Mouse (Mus musculus) gastrocnemius, postnatal 10 days (tissue): ENCODE data around the gene P2rx5. TPM values are rescaled to one million over a fixed set of nuclear protein-coding genes. Genes with fewer than 3 reads are reported as not detected.

ENCODE experiments used
- DNase-seq: peaks from one replicate; pipeline ENCODE4 v3.0.0; 2021; ENCODE audit warnings: mixed read lengths
- long read RNA-seq, 2 experiments: library from polyadenylated mRNA; stranded (forward); transcript quantifications; one replicate each; pipeline ENCODE4 v2.0.0; 2021
- total RNA-seq, 2 experiments: library from RNA; stranded (reverse); gene quantifications; 2 replicates each; pipeline ENCODE4 v1.2.3; 2021

The P2rx5 gene
- total RNA-seq: 1 to 10 TPM; 6.0 to 7.2 TPM
- long read RNA-seq, experiment 1, transcript P2rx5-201 (13 exons, 2,395 nt): major isoform, 10 of 15 reads
- long read RNA-seq, experiment 1, partial matches to known transcripts: 0 of 15 reads
- long read RNA-seq, experiment 1, other reads (novel, unspliced or antisense): 5 of 15 reads
- long read RNA-seq, experiment 2, transcript P2rx5-201 (13 exons, 2,395 nt): major isoform, 7 of 11 reads
- long read RNA-seq, experiment 2, partial matches to known transcripts: 0 of 11 reads
- long read RNA-seq, experiment 2, other reads (novel, unspliced or antisense): 4 of 11 reads

DNA sequence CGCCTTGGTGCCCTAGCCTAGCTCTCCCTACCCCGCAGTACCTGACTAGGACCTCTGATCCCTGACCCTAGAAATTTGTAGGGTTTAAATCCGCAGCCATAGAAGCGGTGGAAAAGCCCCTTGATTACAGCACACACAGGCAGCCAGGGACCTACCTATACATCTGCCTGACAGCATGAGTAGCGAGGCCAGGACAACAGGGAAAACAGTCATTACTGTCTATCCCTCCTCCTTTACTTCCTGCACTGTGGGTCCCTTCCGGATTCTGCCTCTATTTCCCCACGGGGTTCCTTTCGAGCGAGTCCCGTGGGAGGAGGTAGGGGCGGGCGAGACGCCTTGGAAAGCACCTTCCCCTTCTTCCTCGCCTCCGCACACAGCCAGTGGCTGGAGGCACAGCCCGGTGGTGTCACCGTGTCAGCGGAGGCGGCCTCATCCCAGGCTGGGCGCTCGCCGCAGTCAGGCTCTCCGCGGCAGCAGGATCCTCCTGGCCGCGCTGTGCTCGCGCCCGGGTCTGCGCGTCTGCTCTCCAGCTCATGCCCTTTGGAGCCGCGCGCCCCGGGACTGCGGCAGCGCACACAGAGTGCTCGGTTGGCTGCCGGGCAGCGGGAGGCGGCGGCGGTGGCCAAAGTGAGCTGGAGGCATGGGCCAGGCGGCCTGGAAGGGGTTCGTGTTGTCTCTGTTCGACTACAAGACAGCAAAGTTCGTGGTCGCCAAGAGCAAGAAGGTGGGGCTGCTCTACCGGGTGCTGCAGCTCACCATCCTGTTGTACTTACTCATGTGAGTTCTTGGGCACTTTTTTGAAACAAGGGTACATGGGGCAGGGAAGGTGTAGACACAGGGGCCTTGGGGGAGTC, at the start of gene P2rx5:
P2rx5 (plus strand) TSS at position 465 of the 854 bp plus-strand sequence.
- peak; percentile 74 for DNase-seq

DNA sequence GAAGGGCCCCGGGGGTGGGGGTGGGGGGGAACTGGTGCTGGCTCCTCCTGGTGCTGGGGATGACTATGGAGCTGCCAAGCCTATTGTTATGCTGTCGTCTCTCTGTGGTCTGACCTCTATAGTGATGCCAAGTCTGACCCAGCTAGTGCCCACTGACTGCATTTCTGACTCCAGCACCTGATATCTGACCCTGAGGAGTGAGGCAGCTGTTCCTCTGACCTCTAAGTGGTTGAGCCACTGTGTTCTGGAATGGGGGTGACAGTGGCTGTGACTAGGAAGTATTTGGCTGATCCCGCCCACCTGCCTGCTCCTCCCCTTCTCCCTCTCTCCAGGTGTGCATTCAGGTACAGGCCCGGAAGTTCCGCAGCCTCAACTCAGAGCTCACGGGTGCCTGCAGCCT, 48.8 kb upstream of the P2rx5 start:
- no peak for DNase-seq

DNA sequence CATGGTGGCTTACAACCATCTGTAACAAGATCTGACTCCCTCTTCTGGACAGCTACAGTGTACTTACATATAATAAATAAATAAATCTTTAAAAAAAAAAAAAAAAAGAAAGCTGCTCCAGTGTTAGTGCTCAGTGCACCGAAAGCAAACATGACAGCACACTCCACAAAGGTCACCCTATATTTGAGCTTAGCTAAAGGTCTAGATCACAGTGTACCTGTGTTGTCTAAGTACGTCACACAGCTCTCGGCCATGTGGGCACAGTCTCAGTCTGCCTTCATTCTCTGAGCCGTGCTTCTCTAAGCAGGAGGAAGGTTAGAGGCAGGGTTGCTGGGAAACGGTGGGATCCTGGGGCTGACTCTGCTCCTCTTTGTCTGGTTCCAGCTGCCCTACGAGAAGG, 33.7 kb upstream of the P2rx5 start:
- no peak for DNase-seq

DNA sequence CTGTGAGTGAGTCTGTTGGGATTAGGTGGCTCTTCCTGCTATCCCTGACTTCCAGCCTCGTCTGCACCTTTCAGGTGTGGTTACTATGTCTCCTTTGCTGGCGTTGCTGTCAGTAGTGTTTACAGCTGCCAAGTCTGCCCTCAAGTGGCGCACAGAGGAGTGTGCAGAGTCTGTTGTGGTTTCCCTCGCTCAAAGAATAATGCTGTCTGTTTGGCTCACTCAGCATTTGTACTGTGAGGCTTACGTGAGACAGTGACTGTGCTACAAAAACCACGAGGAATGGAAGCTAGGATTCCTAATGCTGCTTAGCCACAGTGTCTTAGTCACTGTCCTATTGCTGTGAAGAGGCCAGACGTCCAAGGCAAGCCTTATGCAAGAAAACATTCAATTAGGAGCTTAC, 29.2 kb upstream of the P2rx5 start:
- DNase-seq: no peak

DNA sequence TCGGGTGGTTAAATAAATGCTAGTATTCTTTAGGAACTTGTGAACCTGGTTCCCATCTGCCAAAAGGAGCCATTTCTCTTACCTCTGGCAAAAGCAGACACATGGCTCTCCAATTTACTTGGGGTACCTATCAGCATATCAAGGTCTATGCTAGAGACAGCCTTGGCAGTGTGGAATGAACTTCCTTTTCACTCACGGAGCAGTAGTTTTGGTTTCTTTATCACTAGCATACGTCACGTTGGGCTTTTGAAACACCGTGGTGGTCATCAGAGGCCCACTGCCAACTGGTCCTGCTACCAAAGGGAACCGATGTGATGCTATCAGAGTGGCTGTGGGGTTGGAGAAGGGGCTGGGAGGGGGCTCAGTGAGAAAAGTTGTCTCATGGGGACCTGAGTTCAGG, 27.2 kb upstream of the P2rx5 start:
- DNase-seq: no peak

DNA sequence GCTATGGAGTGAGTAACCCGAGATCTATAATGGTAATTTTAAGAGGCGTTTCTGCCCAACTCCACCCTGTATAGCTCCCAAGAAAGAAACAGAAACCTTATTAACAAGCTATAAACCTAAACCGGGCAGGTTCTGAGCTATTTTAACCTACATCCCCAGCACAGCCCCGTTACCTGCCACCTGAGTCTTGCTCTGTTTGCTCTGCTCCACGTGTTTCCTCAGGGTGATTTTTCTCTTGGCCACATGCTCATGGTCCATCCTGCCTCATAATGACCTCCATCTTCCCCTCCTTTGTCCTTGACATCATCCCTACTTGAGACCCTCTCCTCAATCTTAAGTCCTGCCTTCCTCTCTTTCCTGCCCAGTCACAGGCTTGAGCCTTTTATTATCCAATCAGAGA, 26.0 kb upstream of the P2rx5 start:
- DNase-seq: no peak

DNA sequence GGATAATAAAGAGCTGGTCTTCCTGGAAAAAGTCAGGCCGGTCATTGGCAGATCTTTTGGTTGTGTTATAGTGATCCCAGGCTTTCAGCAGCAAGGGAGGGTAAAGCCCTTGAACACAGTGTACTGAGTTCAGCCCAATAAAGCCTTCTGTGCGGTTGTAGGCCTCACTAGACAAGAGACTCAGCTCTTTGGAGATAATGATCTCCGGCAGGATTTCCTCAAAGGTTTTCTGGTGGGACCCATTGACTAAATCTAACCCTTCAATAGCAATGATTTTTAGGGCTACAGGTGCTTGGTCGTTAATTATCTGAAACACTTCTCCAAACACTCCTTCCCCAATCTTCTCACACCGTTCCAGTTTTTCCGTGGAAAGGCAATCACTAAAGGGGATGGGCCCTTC, 23.6 kb upstream of the P2rx5 start:
- DNase-seq: no peak

DNA sequence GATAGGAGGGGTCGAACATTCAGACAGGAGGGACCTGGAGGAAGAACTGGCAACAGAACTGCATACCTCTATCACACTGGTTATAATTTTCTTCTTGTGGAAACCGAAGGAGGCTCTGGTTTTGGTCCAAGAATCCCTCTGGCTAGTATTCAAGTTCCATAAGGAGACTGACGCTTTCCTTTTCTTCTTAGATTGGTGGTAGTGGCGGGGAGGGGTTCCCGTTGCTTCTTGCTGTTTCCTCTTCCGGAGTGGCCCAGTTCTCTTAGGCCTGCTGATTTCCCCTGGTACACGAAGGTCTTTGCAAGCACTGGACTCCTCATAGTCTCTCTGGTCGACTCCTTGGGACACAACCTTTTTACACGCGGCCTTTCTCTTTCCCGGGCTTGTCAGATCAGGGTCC, 23.1 kb upstream of the P2rx5 start:
- DNase-seq: no peak

DNA sequence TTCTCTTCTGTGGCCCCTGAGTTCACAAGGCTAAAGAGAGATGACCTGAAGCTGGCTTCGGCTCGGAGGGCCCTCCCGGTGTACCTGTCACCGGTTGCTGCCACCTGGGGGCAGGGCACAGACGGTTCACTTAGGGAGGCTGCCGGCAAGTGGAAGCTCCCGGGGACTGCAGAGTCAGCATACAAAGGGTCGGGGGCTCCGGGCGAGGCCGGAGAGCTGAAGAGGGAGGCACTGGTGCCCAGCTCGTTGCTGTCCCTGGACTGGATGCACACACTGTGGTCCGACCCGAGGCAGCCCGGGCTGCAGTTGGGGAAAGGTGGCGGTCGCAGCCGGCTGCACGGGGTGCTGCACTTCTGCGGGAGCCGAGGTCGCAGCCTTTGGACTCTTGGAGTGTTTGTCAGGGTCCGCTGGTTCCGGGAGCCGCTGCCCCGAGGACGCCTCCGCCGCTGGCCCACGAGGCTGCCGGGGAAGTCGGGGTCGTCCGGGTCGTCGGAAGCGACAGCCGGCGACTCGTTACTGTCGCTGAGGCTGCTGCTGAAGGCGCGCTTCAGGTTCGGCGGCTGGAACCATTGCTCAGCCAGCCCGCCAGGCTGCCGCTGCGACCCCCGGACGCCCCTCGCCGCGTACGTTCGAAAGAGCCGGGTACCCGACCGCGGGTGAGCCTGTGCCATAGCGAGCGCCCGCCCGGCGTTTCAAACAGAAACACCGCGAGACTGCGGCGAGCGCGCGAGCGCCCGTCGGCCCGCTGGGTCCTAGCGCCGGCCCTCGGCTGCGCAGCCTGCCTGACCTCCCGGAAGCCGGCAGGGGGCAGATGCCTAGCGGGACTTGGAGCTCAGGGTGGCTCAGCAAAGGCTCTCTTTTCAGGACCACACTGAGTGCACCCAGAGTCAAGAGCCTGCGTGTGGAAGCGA, 22.4 kb upstream of the P2rx5 start, which contains the start of gene Haspin:
Haspin (minus strand) TSS at position 704 of the 911 bp plus-strand sequence.
- DNase-seq: peak; percentile 94

DNA sequence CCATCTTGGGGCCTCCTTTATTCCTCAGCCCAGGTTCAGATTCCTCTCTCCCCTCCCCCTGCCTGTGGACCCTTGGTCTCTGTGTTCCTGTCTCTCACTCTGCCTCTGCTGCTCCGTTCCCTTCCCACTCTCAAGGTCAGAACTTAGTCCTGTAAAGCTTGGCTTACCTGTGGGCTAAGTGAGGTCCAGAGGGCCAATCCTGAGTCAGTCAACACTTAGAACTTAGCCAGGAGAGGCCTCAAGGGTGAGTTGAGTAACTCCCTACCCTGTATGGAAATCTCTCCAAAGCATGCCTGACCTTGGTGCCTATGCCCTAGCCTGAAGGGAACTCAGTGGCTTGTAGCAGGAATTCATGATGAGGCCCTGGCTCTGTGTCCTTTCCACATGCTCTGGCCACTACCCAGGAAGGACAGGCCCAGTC, 15.9 kb upstream of the P2rx5 start:
- DNase-seq: no peak

DNA sequence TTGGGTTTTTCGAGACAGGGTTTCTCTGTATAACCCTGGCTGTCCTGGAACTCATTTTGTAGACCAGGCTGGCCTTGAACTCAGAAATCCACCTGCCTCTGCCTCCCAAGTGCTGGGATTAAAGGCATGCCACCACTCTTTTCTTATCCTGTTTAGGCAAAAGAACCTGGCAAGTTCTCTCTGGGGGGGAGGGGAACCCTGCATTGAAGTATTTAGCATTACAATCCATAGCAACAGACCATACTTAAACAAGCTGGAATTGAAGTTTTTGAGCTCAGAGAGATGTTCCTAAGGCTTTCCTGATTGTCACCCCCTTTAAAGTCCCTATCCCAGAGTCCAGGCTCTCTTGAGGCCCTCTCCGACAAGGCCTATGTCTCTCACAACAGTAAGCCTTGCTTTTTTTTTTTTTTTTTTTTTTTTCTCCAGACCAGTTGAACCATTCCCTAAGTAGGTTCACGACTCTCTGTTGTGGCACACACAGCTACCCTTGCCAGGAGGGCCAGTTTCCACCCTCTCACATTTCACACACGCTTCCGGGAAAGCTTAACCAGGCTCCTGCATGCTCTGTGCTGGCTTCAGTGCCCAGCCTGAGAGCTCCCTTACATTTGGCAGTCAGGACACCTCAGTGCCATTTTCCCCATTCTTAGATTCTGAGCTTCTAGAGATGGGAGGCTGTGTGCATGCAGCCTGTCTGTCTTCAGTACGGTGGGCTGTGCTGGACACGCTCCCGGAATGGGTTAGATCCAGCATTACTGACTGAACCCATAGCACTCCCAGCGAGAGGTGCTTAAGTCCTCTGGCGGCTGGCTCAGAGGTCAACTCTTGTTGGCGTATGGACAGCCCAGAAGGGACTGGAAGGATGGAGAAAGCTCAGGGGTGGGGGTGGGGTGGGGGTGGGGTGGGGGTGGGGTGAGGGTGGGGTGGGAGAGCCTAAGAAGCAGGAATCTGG, 13.9 kb upstream of the P2rx5 start:
- DNase-seq: peak; percentile 21

DNA sequence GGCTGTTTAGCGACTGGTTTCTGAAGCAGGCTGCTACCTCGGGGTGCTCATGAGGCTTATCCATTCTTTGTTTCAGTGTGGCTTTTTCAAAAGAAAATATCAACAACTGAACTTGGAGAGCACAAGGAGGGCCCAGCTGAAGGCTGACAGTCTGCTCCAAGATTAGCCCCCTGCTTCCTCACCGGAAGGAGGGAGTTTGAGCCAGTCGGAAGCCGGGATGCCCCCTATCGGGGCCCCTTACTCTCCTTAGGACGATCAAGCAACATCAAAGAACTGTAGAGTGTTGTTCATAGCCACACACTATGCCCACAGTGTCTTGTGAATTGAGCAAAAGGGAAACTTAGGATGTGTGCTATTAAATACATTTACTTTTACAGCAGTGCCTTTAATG, 13.3 kb upstream of the P2rx5 start:
- no peak for DNase-seq

DNA sequence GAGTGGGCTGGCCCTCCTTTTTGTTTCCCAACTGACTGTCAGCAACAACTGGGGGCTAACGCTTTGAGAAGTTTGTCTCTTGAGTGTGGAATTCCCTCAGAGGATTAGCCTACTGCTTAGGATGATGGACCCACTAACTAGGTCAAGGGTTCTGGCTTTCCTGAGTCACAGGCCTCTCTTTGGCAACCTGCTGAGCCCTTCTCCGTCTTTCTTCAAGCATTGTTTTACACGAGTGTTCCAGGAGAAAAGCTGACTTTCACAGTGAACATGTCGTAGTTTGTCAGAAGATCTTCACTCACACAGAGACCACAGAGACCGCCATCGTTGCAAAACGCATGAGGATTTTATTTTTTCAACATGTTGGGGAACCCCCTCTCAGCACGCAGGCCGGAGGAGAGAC, 12.0 kb upstream of the P2rx5 start:
- DNase-seq: no peak

DNA sequence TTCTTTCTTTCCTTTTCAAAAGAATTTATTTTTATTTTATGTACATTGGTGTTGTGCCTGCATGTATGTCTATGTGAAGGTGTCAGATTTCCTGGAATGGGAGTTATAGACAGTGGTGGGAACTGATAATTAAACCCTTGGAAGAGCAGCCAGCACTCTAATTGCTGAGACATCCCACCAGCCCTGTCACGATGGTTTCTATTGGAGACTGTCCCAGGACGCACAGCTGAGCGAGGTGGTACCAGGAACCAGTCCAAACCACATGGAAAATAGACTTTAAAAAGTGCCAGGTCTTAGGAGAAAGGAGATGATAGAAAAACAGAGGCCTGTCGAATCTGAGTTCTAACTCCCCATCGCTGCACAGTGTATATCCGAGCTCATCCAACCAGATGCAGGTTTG, 5.2 kb upstream of the P2rx5 start:
- no peak for DNase-seq

DNA sequence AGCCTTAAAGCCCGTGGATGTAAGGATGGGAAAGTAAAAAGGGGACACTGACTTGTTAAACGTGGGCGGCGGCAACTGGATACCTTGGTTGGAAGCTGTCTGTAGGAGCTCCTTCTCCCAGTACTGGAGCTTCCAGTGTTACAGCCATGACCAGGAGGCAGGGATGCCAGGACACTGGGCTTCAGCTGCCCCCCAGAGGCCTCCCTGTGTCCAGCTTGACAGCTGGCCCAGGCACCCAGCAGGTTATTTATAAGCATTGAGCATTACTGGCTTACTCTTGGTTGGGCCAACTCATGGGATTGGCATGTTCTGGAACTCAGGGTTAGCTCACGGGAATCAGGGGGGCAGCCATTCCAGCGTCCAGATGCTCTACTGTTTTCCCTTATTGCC, 585 bp downstream of the P2rx5 start:
- peak; percentile 47 for DNase-seq

DNA sequence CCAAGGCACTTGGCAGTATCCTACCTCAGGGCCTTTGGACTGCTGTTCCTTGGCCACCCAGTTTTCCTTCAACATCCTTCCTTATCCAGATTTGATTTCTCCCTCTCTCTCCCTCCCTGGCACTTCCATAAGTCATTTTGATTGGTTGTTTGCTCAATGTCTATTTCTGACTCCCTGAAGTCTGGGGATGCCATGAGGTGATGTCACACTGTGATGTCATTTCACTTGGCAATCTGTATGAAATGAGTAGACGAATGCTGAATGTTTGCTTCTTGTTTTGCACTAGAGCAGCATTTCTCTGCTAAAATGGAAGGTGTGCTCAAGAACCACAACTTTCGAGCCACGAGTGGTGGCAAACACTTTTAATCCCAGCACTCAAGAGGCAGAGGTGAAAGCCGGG, 1.4 kb downstream of the P2rx5 start:
- DNase-seq: no peak

DNA sequence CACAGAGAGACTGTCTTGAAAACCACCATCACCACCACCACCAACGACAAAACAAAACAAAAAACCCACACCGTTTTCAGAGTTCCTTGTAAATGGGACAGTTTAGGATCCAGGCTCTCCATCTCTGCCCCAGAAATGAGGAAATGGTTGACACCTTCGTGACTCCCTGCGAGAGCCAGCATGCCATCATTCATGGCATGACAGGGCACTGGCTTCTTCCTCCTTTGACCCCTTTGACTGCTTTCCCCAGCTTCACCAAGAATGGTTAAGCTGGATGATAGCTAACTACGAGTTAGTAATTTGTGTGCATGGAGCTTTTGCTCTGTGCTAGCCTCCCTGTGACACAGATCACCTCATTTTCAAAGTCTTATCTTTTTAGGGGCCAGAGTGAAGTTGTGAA, 2.1 kb downstream of the P2rx5 start:
- no peak for DNase-seq

DNA sequence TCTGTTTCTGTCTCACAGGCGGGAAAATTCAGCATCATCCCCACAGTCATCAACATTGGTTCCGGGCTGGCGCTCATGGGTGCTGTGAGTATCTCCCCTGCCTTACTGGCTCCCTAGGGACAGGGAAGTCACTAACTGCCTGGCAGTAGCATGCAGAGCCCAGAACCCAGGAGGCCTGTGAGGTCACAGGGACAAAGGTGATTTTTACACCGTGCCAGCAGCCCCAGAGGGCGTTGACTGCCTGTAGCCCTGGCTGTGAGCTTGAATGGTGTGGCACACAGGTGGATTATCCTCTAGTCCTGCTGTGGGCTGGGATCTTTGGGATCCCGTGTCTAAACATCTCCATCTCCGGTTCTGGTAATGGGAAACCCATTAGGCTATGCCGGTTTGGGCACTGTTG, 7.8 kb downstream of the P2rx5 start:
- DNase-seq: no peak

DNA sequence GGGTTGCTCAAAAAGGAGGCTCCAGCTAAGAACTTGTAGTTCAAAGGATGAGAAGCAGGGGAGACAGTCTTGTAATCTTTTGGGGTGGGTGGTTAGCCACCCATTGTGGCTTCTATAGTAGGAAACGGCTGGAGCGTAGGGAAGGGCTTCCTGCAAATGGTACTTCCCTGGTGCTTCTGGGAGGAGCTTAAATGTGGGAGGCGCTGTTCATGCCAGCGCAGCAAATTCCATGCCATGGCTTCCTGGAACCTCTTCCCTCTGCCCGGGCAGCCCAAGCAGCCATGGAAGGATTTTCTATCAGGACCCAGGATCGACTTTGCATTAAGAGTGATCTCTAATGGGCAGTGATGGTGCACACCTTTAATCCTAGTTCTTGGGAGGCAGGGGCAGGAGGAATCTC, 8.4 kb downstream of the P2rx5 start:
- DNase-seq: no peak

DNA sequence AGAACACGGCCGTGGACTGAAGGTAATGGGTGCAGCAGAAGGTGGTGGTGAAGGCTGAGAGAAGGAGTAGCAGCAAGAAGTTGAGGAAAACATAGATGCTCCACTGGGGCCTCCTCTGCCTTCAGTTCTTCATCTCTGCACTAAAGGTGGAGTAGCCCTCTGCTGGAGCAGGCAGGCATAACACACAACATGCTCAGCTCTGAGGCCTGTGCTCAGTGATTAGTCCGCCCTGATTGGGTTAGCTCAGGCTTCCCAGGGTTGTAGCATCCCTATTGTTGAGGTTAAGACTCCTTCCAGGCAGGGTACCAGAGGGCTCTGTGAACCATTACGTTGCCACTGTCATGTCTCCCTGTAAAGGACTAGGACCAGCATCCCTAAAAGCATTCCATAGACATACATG, 9.0 kb downstream of the P2rx5 start:
- DNase-seq: peak; percentile 71

DNA sequence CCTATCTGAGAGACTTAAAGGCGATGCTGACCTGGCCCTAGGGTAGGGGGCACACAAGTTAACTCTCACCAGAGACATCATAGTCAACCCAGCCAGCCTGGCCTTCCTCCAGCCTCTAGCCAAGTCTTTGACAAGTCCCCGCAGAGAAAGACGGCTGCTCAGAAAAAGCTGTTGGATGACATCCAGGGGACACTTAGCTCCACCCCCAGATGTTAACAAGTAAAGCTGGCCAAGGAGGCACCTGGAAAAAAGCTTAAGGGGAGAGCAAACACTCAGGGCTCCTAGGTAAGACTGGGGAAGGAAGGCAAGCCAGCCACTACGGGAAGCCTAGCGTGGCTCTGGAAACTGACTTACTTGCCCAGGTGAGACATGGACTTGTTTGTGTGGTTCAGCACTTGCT, 12.0 kb downstream of the P2rx5 start:
- DNase-seq: peak; percentile 31

DNA sequence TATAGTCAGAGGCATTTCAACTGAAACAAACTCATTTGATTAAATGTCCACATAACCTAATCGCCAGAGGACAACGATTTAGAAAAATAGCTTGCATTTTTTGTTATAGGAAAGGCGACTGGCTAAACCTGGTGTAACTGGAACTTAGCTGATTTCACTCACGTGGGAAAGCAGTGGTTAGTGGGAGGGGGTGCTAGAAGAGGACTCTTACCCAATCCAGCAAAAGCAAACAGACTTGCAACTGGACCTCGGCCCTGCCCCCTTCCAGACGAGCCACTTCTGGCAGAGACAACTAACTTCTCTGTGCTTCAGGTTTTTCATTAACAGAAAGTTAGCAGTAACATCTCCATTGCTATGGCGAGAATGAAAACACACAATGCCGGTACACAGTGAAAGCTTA, 15.4 kb downstream of the P2rx5 start:
- no peak for DNase-seq
